Comparison of ENCODE assay signal across 10 mouse cellular contexts in genomic region chr16:10974037-10974446, GRCm38 (mm10).
DNase-seq lines count a peak whose midpoint lies in the region; ATAC-seq and TF ChIP-seq lines count a peak whose summit lies in the region.
"Had no signal": no experiment of that assay in that cellular context is flagged by ENCODE, and none has a peak within 500 bp of the region (broad histone marks: within the 10 kb centered on the region; RNA-seq: fewer than 3 reads in every experiment).

No protein-coding gene starts in this region.

- H3K27ac ChIP-seq in heart, embryonic 12.5 days (ENCODE audit: poor library complexity, severe bottlenecking), result no peak overlapping the region
- H3K27ac ChIP-seq in CH12.LX (ENCODE audit: insufficient read depth, low read depth), result peak overlapping the region; percentile 68
- H3K27ac ChIP-seq: heart, embryonic 15.5 days; macrophage had no signal

- no peak for TF ChIP-seq RAD21 in CH12.LX (IDR thresholded peaks at IDR 0.05; ENCODE audit: low read depth, low read length)

- dilution Hi-C loops in CH12.LX (cut with MboI; ENCODE audit: extremely low pct_ligation_motif_present, extremely low pct_unique_long_range_greater_than_20kb, low sequenced_read_pairs), result no loop called here

- H3K79me2 ChIP-seq in CH12.LX (replicated peaks; ENCODE audit: control insufficient read depth, extremely low read depth, insufficient read depth, poor library complexity, severe bottlenecking), result peaks cover 100% of the 10 kb centered on the region

- peak; percentile 97 for DNase-seq in heart, adult 11 months
- DNase-seq in CH12.LX (ENCODE audit: extremely low read depth), result no peak
- peak; percentile 87 for DNase-seq in gastrocnemius, adult 18-20 months (ENCODE audit: low spot score)
- DNase-seq in kidney, postnatal 10 days, result peak; percentile 87
- peak; percentile 56 for DNase-seq in retina, embryonic 14.5 days (ENCODE audit: low spot score)
- DNase-seq in cerebellum, postnatal 36 days, result no peak

- in situ Hi-C loops in CH12.LX (cut with MboI; ENCODE audit: low pct_ligation_motif_present, low pct_unique_long_range_greater_than_20kb, low sequenced_read_pairs), result loop anchor here (5.0 kb wide), 1 partner anchor 43 kb away; no protein-coding TSS in a partner anchor

- H3K36me3 ChIP-seq in heart, embryonic 12.5 days, result no peaks in the 10 kb centered on the region
- peaks cover 17 to 82% of the 10 kb centered on the region in 2 experiments for H3K36me3 ChIP-seq in CH12.LX (replicated peaks in 1 of 2; ENCODE audit: control insufficient read depth in 1 of 2, insufficient read depth in 1 of 2, low read length in 1 of 2)
- H3K36me3 ChIP-seq: heart, embryonic 15.5 days had no signal

- 0 out of 2 replicates have a peak, but pooled peaks have one; percentile 36 for TF ChIP-seq POLR2A in CH12.LX (IDR thresholded peaks at IDR 0.05; ENCODE audit: low read depth, low read length)

- H3K9ac ChIP-seq in heart, embryonic 12.5 days, result no peak overlapping the region
- peak overlapping the region; percentile 38; the same call in 1 of the 2 replicates for H3K9ac ChIP-seq in CH12.LX (ENCODE audit: insufficient read depth, low read depth)
- H3K9ac ChIP-seq: heart, embryonic 15.5 days had no signal

- ATAC-seq in heart, embryonic 12.5 days (ENCODE audit: insufficient number of reproducible peaks, low FRiP score), result no peak
- ATAC-seq in activated CD4-positive, CD25-positive, alpha-beta regulatory T cell, adult 4 months, result no peak

- TF ChIP-seq EP300 in CH12.LX (IDR thresholded peaks at IDR 0.05; ENCODE audit: low read length), result no peak

- 50% methylated on average over 3 of the region's 3 CpGs for WGBS in heart, embryonic 12.5 days

- H3K27me3 ChIP-seq in heart, embryonic 12.5 days (replicated peaks), result no peaks in the 10 kb centered on the region
- no peaks in the 10 kb centered on the region for H3K27me3 ChIP-seq in CH12.LX (replicated peaks)
- H3K27me3 ChIP-seq: heart, embryonic 15.5 days had no signal

- TF ChIP-seq CTCF in CH12.LX (conservative IDR thresholded peaks at IDR 0.05 in 1 of 2, IDR thresholded peaks at IDR 0.05 in 1 of 2; ENCODE audit: low read depth in 2 of 2, low read length in 2 of 2), result no peak

- no peak overlapping the region for H3K4me3 ChIP-seq in heart, embryonic 12.5 days
- no peak overlapping the region for H3K4me3 ChIP-seq in CH12.LX (replicated peaks in 1 of 3; ENCODE audit: low read depth in 2 of 3, low read length in 2 of 3, poor library complexity in 1 of 3)
- H3K4me3 ChIP-seq: heart, embryonic 15.5 days had no signal

- H3K4me1 ChIP-seq in heart, embryonic 12.5 days (replicated peaks), result peaks cover 39% of the 10 kb centered on the region
- H3K4me1 ChIP-seq in CH12.LX (ENCODE audit: control insufficient read depth in 1 of 2, insufficient read depth in 2 of 2), result peaks cover 67 to 100% of the 10 kb centered on the region in 2 experiments

- H3K4me2 ChIP-seq in heart, embryonic 12.5 days, result no peak overlapping the region
- H3K4me2 ChIP-seq in CH12.LX (ENCODE audit: insufficient read depth, low read depth, poor library complexity, severe bottlenecking), result peak overlapping the region; percentile 62
- H3K4me2 ChIP-seq: heart, embryonic 15.5 days had no signal

- H3K9me3 ChIP-seq in heart, embryonic 12.5 days (replicated peaks), result no peaks in the 10 kb centered on the region
- H3K9me3 ChIP-seq in CH12.LX (replicated peaks; ENCODE audit: low read length), result no peaks in the 10 kb centered on the region
- H3K9me3 ChIP-seq: heart, embryonic 15.5 days had no signal

TF ChIP-seq in CH12.LX, 34 proteins besides CTCF, POLR2A, EP300 and RAD21:
- no peak for TF ChIP-seq TBP (conservative IDR thresholded peaks at IDR 0.05; ENCODE audit: low read depth, low read length)
- TF ChIP-seq MXI1 (IDR thresholded peaks at IDR 0.05; ENCODE audit: low read depth, low read length), result no peak
- no peak for TF ChIP-seq ZNF384 (IDR thresholded peaks at IDR 0.05; ENCODE audit: low read depth, low read length)
- no peak for TF ChIP-seq ETS1 (conservative IDR thresholded peaks at IDR 0.05; ENCODE audit: low read depth, low read length)
- TF ChIP-seq MAZ (IDR thresholded peaks at IDR 0.05; ENCODE audit: low read depth, low read length), result peak; percentile 60; the same call in 1 of the 2 replicates
- TF ChIP-seq ZMIZ1 (IDR thresholded peaks at IDR 0.05; ENCODE audit: low read depth, low read length), result no peak
- peak; percentile 77; the same call in 1 of the 2 replicates for TF ChIP-seq MYC (IDR thresholded peaks at IDR 0.05; ENCODE audit: low read depth, low read length)
- peak; percentile 73 for TF ChIP-seq MAX (IDR thresholded peaks at IDR 0.05; ENCODE audit: low read length)
- TF ChIP-seq UBTF (IDR thresholded peaks at IDR 0.05; ENCODE audit: low read depth, low read length), result no peak
- TF ChIP-seq CHD1 (IDR thresholded peaks at IDR 0.05; ENCODE audit: low read depth, low read length), result peak; percentile 97
- TF ChIP-seq HCFC1 (IDR thresholded peaks at IDR 0.05; ENCODE audit: low read depth, low read length), result no peak
- peak; percentile 85; the same call in 1 of the 2 replicates for TF ChIP-seq MEF2A (IDR thresholded peaks at IDR 0.05; ENCODE audit: borderline replicate concordance, low read depth, low read length)
- TF ChIP-seq USF2 (conservative IDR thresholded peaks at IDR 0.05; ENCODE audit: low read depth, low read length), result no peak
- TF ChIP-seq BHLHE40 (IDR thresholded peaks at IDR 0.05; ENCODE audit: low read depth, low read length), result 0 out of 2 replicates have a peak, but pooled peaks have one; percentile 25
- no peak for TF ChIP-seq ZC3H11A (IDR thresholded peaks at IDR 0.05; ENCODE audit: low read depth, low read length)
- TF ChIP-seq ZKSCAN1 (IDR thresholded peaks at IDR 0.05; ENCODE audit: borderline replicate concordance, low read depth, low read length), result no peak
- no peak for TF ChIP-seq RCOR1 (conservative IDR thresholded peaks at IDR 0.05; ENCODE audit: low read depth, low read length)
- no peak for TF ChIP-seq SIN3A (IDR thresholded peaks at IDR 0.05; ENCODE audit: low read length)
- TF ChIP-seq KAT2A (IDR thresholded peaks at IDR 0.05; ENCODE audit: insufficient replicate concordance, low read length), result no peak

Comparison
In these comparisons a context has a peak if more than half of its experiments do, and no peak if none do; other contexts are left out.
1. DNase-seq: peak in heart, adult 11 months (single experiment), gastrocnemius, adult 18-20 months (single experiment), kidney, postnatal 10 days (single experiment) and retina, embryonic 14.5 days (single experiment); none in CH12.LX (single experiment) and cerebellum, postnatal 36 days (0 of 2).